Mouse (Mus musculus) liver, embryonic 15.5 days (tissue): ENCODE results near the gene Itga2b. TPM values are rescaled to one million over a fixed set of nuclear protein-coding genes. Genes with fewer than 3 reads are reported as not detected.
A peak's percentile ranks its signal among the peaks of the same experiment; 100 is the strongest.

Source experiments
- ATAC-seq: fragments of 200-750 bp; cut with Nextera tagmentation; 2 replicates; pipeline ENCODE4 v1.8.0; 2017; ENCODE audit warnings: moderate number of reproducible peaks, mild to moderate bottlenecking, moderate library complexity; ENCODE audit not compliant: insufficient read depth
- H3K27ac ChIP-seq: fragments of 300-500 bp; sonication (generic); replicated peaks from 2 replicates; pipeline ENCODE4 v1.5.1; 2015; ENCODE audit warnings: mild to moderate bottlenecking, inconsistent platforms
- H3K27me3 ChIP-seq: fragments of 300-500 bp; sonication (generic); 2 replicates; pipeline ENCODE4 v1.6.1; 2015; ENCODE audit warnings: mild to moderate bottlenecking, inconsistent platforms
- H3K36me3 ChIP-seq: fragments of 300-500 bp; sonication (generic); replicated peaks from 2 replicates; pipeline ENCODE4 v1.6.1; 2015; ENCODE audit warnings: moderate library complexity, mild to moderate bottlenecking, inconsistent platforms
- H3K4me1 ChIP-seq: fragments of 300-500 bp; sonication (generic); replicated peaks from 2 replicates; pipeline ENCODE4 v1.6.1; 2015; ENCODE audit warnings: inconsistent platforms
- H3K4me2 ChIP-seq: fragments of 300-500 bp; sonication (generic); 2 replicates; pipeline ENCODE4 v1.6.1; 2015; ENCODE audit warnings: moderate library complexity, mild to moderate bottlenecking, inconsistent platforms
- H3K4me3 ChIP-seq: fragments of 300-500 bp; sonication (generic); replicated peaks from 2 replicates; pipeline ENCODE4 v1.5.1; 2015; ENCODE audit warnings: mild to moderate bottlenecking, inconsistent platforms
- H3K9ac ChIP-seq: fragments of 300-500 bp; sonication (generic); 2 replicates; pipeline ENCODE4 v1.6.1; 2015; ENCODE audit warnings: moderate library complexity, mild to moderate bottlenecking, inconsistent platforms
- H3K9me3 ChIP-seq: fragments of 300-500 bp; sonication (generic); replicated peaks from 2 replicates; pipeline ENCODE4 v1.6.1; 2016; ENCODE audit warnings: inconsistent platforms
- WGBS: fragments of 180-500 bp; shearing (Covaris S2); methylation state at CpG from one replicate; pipeline ENCODE4 v1.1.7; 2015; ENCODE audit warnings: mixed read lengths; ENCODE audit not compliant: insufficient replicate concordance; 5-methylcytosine and 5-hydroxymethylcytosine counted together
- polyA plus RNA-seq: library from polyadenylated mRNA; unstranded; fragments of >200 nt; fragmentation: Nextera tagmentation; extraction: Ambion mirVana; gene quantifications from 2 replicates; pipeline ENCODE4 v1.2.1, GENCODE M21; 2015

The Itga2b gene
- polyA plus RNA-seq, 1 experiment from 2014 or later, result 26.9 TPM

GRCm38 (mm10) chr11:102481779-102482178, 11.9 kb upstream of the Itga2b start:
- 61% methylated on average over 10 of the region's 10 CpGs for WGBS
- H3K9me3 ChIP-seq, result no peaks in the 10 kb centered on the region
- no peak overlapping the region for H3K4me3 ChIP-seq
- peaks cover 84% of the 10 kb centered on the region for H3K36me3 ChIP-seq
- no peaks in the 10 kb centered on the region for H3K27me3 ChIP-seq
- H3K4me2 ChIP-seq, result no peak overlapping the region
- H3K9ac ChIP-seq, result no peak overlapping the region
- no peak overlapping the region for H3K27ac ChIP-seq
- ATAC-seq, result no peak
- no peaks in the 10 kb centered on the region for H3K4me1 ChIP-seq

GRCm38 (mm10) chr11:102480897-102481296, 11.0 kb upstream of the Itga2b start:
- WGBS, result 86% methylated on average over 4 of the region's 4 CpGs

GRCm38 (mm10) chr11:102480111-102480510, 10.2 kb upstream of the Itga2b start:
- H3K27ac ChIP-seq, result no peak overlapping the region
- H3K9ac ChIP-seq, result no peak overlapping the region
- no peak overlapping the region for H3K4me2 ChIP-seq
- 94% methylated on average over 15 of the region's 15 CpGs for WGBS
- no peaks in the 10 kb centered on the region for H3K27me3 ChIP-seq
- no peak for ATAC-seq
- H3K36me3 ChIP-seq, result peaks cover 70% of the 10 kb centered on the region
- H3K9me3 ChIP-seq, result no peaks in the 10 kb centered on the region
- H3K4me1 ChIP-seq, result peaks cover 6% of the 10 kb centered on the region
- no peak overlapping the region for H3K4me3 ChIP-seq

More at GRCm38 (mm10) chr11:102480897-102481296, 11.0 kb upstream of the Itga2b start:
- H3K36me3 ChIP-seq, result peaks cover 76% of the 10 kb centered on the region
- no peak overlapping the region for H3K4me3 ChIP-seq
- H3K4me2 ChIP-seq, result no peak overlapping the region
- no peak overlapping the region for H3K9ac ChIP-seq
- no peaks in the 10 kb centered on the region for H3K9me3 ChIP-seq
- no peak for ATAC-seq
- H3K4me1 ChIP-seq, result no peaks in the 10 kb centered on the region
- no peak overlapping the region for H3K27ac ChIP-seq
- no peaks in the 10 kb centered on the region for H3K27me3 ChIP-seq

- no peak overlapping the region for H3K27ac ChIP-seq
Observed at GRCm38 (mm10) chr11:102479581-102479980, 9.7 kb upstream of the Itga2b start.

GRCm38 (mm10) chr11:102478671-102479070, 8.7 kb upstream of the Itga2b start:
- peaks cover 60% of the 10 kb centered on the region for H3K36me3 ChIP-seq
- no peaks in the 10 kb centered on the region for H3K9me3 ChIP-seq
- no peak overlapping the region for H3K4me2 ChIP-seq
- no peak overlapping the region for H3K4me3 ChIP-seq
- H3K27me3 ChIP-seq, result no peaks in the 10 kb centered on the region
- 57% methylated on average over 3 of the region's 3 CpGs for WGBS
- H3K4me1 ChIP-seq, result peaks cover 11% of the 10 kb centered on the region
- ATAC-seq, result peak; percentile 12; the same call in 1 of the 2 replicates
- H3K27ac ChIP-seq, result no peak overlapping the region
- H3K9ac ChIP-seq, result no peak overlapping the region

More at GRCm38 (mm10) chr11:102479581-102479980, 9.7 kb upstream of the Itga2b start:
- ATAC-seq, result no peak
- Histone ChIP-seq H3K36me3 (peaks cover 65% of the 10 kb centered on the region), H3K4me2 (no peak overlapping the region), H3K4me3 (no peak overlapping the region), H3K4me1 (peaks cover 11% of the 10 kb centered on the region), H3K27me3 (no peaks in the 10 kb centered on the region), H3K9me3 (no peaks in the 10 kb centered on the region), H3K9ac (no peak overlapping the region)
- 91% methylated on average over 23 of the region's 23 CpGs for WGBS

GRCm38 (mm10) chr11:102475027-102475426, 5.1 kb upstream of the Itga2b start:
- Histone ChIP-seq H3K4me3 (no peak overlapping the region), H3K9ac (no peak overlapping the region), H3K36me3 (peaks cover 27% of the 10 kb centered on the region), H3K9me3 (no peaks in the 10 kb centered on the region), H3K27ac (no peak overlapping the region), H3K27me3 (no peaks in the 10 kb centered on the region), H3K4me2 (no peak overlapping the region), H3K4me1 (peaks cover 22% of the 10 kb centered on the region)
- ATAC-seq, result no peak
- 44% methylated on average over 3 of the region's 3 CpGs for WGBS

- peak overlapping the region; percentile 96 for H3K4me2 ChIP-seq
- peaks cover 10% of the 10 kb centered on the region; the same call in 1 of the 2 replicates for H3K27me3 ChIP-seq
- peak overlapping the region; percentile 54 for H3K4me3 ChIP-seq
- no peaks in the 10 kb centered on the region for H3K9me3 ChIP-seq
- H3K36me3 ChIP-seq, result no peaks in the 10 kb centered on the region
- H3K9ac ChIP-seq, result peak overlapping the region; percentile 47
- WGBS, result under 1% methylated on average over 36 of the region's 37 CpGs
- peaks cover 62% of the 10 kb centered on the region for H3K4me1 ChIP-seq
- peak overlapping the region; percentile 72 for H3K27ac ChIP-seq
- ATAC-seq, result peak; percentile 81
Observed at GRCm38 (mm10) chr11:102467041-102467631, 2.8 kb downstream of the Itga2b start.

GRCm38 (mm10) chr11:102465713-102466436, 4.0 kb downstream of the Itga2b start:
- Histone ChIP-seq H3K27me3 (peaks cover 10% of the 10 kb centered on the region; the same call in 1 of the 2 replicates), H3K9ac (no peak overlapping the region), H3K4me2 (no peak overlapping the region), H3K36me3 (no peaks in the 10 kb centered on the region), H3K4me1 (peaks cover 61% of the 10 kb centered on the region), H3K27ac (no peak overlapping the region), H3K9me3 (no peaks in the 10 kb centered on the region), H3K4me3 (no peak overlapping the region)
- ATAC-seq, result no peak
- WGBS, result 71% methylated on average over 26 of the region's 26 CpGs

GRCm38 (mm10) chr11:102464901-102465300, 5.0 kb downstream of the Itga2b start:
- ATAC-seq, result no peak
- H3K27ac ChIP-seq, result no peak overlapping the region
- no peak overlapping the region for H3K4me3 ChIP-seq
- H3K27me3 ChIP-seq, result peaks cover 13% of the 10 kb centered on the region; the same call in 1 of the 2 replicates
- whole genome bisulfite sequencing, result 90% methylated on average over 6 of the region's 6 CpGs
- no peaks in the 10 kb centered on the region for H3K36me3 ChIP-seq
- peaks cover 62% of the 10 kb centered on the region for H3K4me1 ChIP-seq
- H3K9me3 ChIP-seq, result no peaks in the 10 kb centered on the region
- H3K4me2 ChIP-seq, result no peak overlapping the region
- H3K9ac ChIP-seq, result no peak overlapping the region

GRCm38 (mm10) chr11:102461764-102462163, 8.2 kb downstream of the Itga2b start:
- Histone ChIP-seq H3K27ac (no peak overlapping the region), H3K4me1 (peaks cover 30% of the 10 kb centered on the region), H3K36me3 (no peaks in the 10 kb centered on the region), H3K4me2 (no peak overlapping the region), H3K4me3 (no peak overlapping the region), H3K9ac (no peak overlapping the region), H3K27me3 (peaks cover 29% of the 10 kb centered on the region), H3K9me3 (no peaks in the 10 kb centered on the region)
- WGBS, result 54% methylated on average over 3 of the region's 3 CpGs
- no peak for ATAC-seq

- H3K4me1 ChIP-seq, result peaks cover 27% of the 10 kb centered on the region
- H3K36me3 ChIP-seq, result no peaks in the 10 kb centered on the region
- H3K4me2 ChIP-seq, result no peak overlapping the region
- no peaks in the 10 kb centered on the region for H3K9me3 ChIP-seq
- H3K27me3 ChIP-seq, result peaks cover 35% of the 10 kb centered on the region
- no peak overlapping the region for H3K27ac ChIP-seq
- ATAC-seq, result 0 out of 2 replicates have a peak, but pooled peaks have one; percentile 10
- H3K4me3 ChIP-seq, result no peak overlapping the region
- WGBS, result 39% methylated on average over 16 of the region's 16 CpGs
- H3K9ac ChIP-seq, result no peak overlapping the region
Observed at GRCm38 (mm10) chr11:102460541-102460940, 9.4 kb downstream of the Itga2b start.
